Mouse (Mus musculus) embryo, embryonic 11 days (tissue): Measurements from ENCODE around the gene Pth1r.
A peak's percentile ranks its signal among the peaks of the same experiment; 100 is the strongest.

Experiments
- DNase-seq: peaks from one replicate; pipeline ENCODE4 v3.0.0-alpha.2; 2015

The Pth1r gene

GRCm38 (mm10) chr9:110746238-110746637 lies 707 bp downstream of the Pth1r start:
- peak; percentile 72 for DNase-seq

GRCm38 (mm10) chr9:110745752-110746151 lies 1.2 kb downstream of the Pth1r start:
- no peak for DNase-seq

DNA sequence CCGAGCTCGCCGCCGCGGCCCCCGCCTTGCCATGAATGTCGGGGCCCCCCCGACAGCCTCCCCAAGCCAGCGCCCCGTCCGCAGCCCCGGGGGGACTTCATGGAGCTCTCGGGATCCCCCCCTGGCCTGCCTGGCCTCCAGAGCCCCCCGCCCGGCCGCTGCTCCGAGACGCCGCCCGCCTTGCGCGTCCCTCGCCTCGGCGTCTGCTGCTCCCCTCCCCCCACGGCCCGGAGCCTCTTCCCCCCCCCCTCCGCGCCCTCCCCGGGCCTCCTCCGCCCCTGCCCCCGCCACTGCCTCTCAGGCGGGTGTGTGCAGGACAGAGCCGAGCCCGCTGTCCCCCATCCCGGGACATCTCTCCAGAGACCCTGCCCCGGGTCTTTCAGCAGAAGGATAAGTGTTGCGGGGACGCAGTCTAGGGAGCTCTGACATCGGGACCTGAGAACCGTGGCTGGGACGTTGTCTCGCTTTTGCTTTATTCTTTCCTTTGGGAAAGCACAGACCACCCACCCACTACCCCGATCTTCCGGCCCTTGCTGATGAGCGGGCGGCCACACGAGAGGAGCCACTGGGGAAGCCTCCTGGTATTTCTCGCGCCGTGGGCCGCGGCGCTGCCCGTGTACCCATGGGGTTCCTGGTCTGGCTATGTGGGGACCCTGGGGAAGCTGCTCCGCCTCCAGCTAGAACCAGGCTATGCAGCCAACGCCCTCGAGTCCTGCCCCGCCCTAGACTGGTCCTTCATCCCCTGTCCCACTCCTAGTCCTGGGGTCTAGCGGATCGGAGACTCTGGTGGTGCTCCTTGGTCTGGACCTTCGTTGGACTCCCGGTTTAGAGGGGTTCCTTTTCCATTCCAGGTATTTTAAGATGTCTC lies 3.3 kb downstream of the Pth1r start:
- peak; percentile 82 for DNase-seq

- peak; percentile 72 for DNase-seq
Measured at GRCm38 (mm10) chr9:110742951-110743455, 3.9 kb downstream of the Pth1r start.

GRCm38 (mm10) chr9:110742295-110742950 lies 4.5 kb downstream of the Pth1r start:
- peak; percentile 84 for DNase-seq

DNA sequence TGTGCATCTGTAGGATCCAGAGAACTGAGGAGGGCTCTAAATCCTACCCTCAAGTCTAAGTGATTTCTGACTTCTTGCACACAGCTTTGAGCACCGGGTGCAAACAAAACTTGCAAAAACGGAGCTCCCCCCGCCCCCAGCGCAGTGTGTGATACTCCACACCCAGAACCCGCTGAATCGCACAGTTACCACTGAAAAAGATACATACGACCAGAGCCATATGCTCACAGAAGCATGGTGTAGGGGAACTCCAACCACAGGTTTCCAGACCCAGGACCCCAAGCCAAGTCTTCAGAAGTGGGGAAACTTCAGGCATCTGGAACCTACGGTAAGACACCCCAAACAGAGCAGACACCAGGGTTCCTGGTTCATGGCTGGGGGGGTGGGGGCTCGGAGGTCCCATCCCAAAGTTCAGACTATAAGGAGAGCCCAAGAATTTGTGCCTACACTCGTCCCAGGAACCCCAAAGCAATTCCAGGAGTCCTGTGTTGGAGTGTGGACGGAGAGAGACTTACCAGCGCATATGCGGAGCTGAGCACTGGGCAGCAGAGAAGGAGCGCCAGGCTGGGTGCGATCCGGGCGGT lies 5.1 kb downstream of the Pth1r start, which contains the start of gene Myl3:
Myl3 (plus strand) TSS at position 151 of the 584 bp plus-strand sequence.
- DNase-seq = no peak

GRCm38 (mm10) chr9:110739961-110740360 lies 7.0 kb downstream of the Pth1r start:
- DNase-seq = no peak

- DNase-seq = no peak
Measured at GRCm38 (mm10) chr9:110738054-110738453, 8.9 kb downstream of the Pth1r start.

DNA sequence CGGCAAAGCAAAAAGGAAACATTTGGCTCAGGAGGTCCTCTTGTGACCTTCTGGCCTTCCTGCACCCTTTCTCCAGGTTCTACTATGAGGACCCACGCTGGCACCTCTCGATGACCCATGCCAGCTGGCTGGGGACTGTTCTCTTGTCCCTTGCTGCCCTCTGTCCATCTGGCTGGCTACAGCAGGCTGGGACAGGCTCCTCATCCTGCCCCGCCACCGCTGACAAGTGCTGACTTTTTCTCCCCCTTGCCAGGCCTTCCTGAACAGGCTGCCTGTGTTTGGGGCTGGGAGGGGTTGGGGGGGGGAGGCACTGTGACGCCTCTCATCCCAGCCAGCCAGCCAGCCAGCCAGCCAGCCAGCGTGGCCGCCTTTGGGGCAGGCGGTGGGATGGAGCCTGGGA lies 10.6 kb downstream of the Pth1r start:
- DNase-seq = no peak

GRCm38 (mm10) chr9:110734154-110734553 lies 12.8 kb downstream of the Pth1r start:
- no peak for DNase-seq

DNA sequence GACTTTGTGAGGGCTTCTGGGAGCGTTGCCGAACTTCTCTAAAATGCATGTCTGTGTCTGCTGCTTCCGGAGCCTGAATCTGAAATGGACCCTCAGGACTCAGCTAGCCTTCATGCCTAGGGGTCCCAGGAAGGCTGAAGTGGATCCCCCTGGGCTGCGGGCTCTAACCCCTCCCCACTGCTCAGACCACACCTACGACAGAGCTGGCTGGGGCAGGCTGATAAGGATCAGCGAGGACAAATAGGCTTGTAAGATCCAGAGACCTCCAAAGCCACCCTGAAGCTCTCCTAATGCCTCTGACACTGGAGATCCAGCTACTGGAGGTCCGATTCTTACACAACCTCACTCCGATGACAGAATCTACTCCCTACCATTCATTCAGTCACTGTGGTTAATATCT lies 13.8 kb downstream of the Pth1r start:
- DNase-seq = no peak

GRCm38 (mm10) chr9:110732623-110733022 lies 14.3 kb downstream of the Pth1r start:
- peak; percentile 95 for DNase-seq

GRCm38 (mm10) chr9:110731859-110732258 lies 15.1 kb downstream of the Pth1r start:
- no peak for DNase-seq

DNA sequence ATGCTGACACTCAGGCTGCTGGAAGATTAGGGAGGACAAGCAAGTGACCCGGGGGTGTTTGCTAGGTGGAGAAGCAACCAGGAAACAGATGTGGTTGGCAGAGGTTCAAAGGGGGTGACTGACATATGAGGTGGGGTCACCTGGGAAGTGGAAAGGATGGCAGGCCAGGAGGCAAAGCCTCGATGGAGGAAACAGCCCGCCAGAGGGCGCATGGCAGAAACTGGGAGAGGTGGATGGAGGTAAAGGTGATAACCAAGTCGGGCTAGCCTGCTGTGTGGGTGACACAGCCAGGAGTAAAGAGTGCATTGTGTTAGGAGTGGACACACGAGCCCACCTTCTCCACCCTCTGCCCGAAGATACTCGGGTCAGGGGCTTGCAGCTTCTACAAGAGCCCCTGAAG lies 17.1 kb downstream of the Pth1r start:
- peak; percentile 57 for DNase-seq

DNA sequence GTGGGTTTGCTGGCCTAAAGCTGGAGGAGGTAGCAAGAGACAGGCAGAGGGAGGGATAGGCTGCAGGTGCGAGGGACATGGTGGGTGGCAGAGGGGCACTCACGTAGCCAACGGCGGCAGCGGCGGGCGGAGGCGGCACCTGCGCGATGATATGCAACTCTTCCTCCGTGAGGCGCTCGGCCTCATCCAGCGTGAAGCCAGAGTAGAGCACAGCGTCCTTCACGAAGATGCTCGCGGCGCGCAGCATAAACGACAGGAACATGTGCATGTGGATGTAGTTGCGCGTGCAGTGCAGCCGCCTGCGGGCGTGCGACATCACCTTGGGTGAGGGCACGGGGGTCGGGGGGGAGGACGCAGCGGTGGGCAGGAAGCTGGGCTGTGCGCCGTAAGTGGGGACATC lies 20.1 kb downstream of the Pth1r start:
- DNase-seq = no peak

GRCm38 (mm10) chr9:110725721-110726135 lies 21.2 kb downstream of the Pth1r start:
- peak; percentile 69 for DNase-seq

GRCm38 (mm10) chr9:110722060-110722459 lies 24.9 kb downstream of the Pth1r start:
- no peak for DNase-seq

GRCm38 (mm10) chr9:110719977-110720376 lies 27.0 kb downstream of the Pth1r start:
- no peak for DNase-seq

DNA sequence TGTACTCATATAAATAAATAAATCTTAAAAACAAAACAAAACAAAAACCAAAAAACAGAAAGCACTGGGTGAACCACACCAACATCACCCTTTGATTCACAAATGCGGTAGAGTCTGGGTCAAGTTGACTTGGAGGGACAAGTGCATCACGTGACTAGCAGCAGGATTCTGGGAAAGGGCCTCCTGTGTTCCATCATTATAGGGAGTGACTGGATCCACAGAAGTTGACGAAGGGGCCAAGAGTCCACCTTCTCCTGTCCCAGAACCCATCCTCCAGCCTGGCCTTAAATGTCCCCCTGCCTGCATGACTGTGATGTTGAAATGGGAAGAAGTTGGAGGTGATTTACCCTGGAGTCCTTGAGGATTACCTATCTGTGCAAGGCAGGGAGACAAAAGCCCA lies 28.1 kb downstream of the Pth1r start:
- no peak for DNase-seq

GRCm38 (mm10) chr9:110718071-110718470 lies 28.9 kb downstream of the Pth1r start:
- no peak for DNase-seq

- DNase-seq = peak; percentile 84
Measured at GRCm38 (mm10) chr9:110716775-110717174, 30.2 kb downstream of the Pth1r start.

GRCm38 (mm10) chr9:110715426-110715825 lies 31.5 kb downstream of the Pth1r start:
- no peak for DNase-seq

DNA sequence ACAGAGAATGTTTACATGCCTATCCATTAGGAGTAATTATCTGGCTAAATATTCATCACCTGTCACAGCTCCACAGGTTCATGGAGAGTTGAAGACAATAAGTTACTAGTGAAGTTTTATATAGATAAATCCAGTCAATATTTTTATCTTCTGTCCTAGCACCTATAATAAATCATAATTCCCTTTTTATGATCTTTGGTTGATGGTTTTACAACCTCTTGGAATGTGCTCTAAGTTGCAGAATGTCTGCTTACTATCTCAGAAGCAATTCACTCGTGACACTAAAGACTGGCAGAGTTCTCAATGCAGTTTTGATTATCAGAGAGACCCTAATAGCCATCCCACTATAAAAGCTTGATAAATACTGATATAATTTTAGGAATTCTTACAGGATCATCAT lies 33.6 kb downstream of the Pth1r start:
- DNase-seq = no peak

DNA sequence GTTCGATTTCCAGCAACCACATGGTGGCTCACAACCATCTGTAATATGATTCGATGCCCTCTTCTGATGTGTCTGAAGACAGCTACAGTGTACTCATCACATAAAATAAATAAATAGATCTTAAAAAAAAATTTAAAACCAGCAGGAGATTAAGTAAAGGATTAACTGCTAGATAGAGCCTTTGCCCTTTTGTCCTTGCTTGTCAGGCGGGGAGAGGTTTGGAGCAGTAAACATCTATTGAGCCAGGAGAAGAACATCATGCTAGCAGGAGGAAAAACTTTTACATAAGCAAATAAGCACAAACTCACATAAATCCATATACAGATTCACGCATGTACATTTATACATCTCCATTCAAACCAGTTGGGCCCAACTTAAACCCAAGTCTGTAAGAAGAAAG lies 34.4 kb downstream of the Pth1r start:
- DNase-seq = no peak
